Mouse (Mus musculus) gastrocnemius, postnatal 36 days (tissue): ENCODE measurements at regions not wholly inside any gene's neighbourhood (a gene's known extent, or its start where the extent isn't known, plus 50 kb on each side); places are given as distances from the start of the nearest gene placed in this dataset.

ENCODE experiments used
- DNase-seq, 2 experiments: peaks; one replicate each; pipeline ENCODE4 v3.0.0; 2022
- intact Hi-C: fragments of 180-260 bp; cut with DNase I; formaldehyde crosslinking; loops from one replicate; pipeline ENCODE4 v1.15.1; 2025

DNA sequence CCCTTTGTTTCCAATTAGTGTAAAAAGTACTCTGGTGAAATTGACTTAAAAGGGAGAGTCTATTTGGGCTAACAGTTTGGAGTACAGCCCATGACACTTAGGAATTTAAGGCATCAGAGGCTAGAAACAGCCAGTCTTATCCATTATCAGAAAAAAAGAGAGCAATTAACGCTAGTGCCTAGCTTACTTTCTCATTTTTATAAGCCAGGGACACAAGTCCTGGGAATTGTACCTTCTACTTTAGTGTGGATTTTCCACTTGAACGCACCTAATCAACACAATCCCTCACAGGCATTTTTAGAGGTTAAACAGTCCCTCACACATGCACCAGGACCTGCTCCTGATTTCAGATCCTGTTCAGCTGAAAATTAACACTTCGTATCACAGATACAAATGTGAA, 65.9 kb upstream of the P3h2 start:
- DNase-seq = no peak
- intact Hi-C loops = no loop called here

GRCm38 (mm10) chr16:26169382-26169781, 63.8 kb upstream of the P3h2 start:
- intact Hi-C loops = no loop called here
- DNase-seq = no peak

GRCm38 (mm10) chr16:26168216-26168615, 62.6 kb upstream of the P3h2 start:
- intact Hi-C loops = no loop called here
- DNase-seq = no peak

GRCm38 (mm10) chr16:26164066-26164465, 58.5 kb upstream of the P3h2 start:
- no peak for DNase-seq
- intact Hi-C loops = no loop called here

DNA sequence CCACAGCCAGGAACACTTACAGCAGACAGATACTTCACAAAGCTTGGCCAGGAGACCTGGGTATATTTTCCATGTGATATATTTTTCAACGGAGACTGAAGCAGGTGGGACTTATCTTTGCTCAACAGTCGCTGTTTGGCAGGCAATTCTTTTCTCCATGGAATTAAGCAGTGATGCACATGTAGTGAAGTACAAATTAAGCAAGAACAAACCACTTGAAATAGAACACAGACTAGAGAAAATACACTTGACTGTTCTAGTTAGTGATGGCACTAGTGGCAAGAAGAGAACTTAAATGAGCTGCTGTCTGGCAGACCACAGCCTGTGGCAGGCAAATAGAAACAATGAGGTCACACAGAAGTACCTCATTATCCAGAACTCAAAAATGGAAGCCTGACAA, 57.8 kb upstream of the P3h2 start:
- intact Hi-C loops = no loop called here
- no peak for DNase-seq

DNA sequence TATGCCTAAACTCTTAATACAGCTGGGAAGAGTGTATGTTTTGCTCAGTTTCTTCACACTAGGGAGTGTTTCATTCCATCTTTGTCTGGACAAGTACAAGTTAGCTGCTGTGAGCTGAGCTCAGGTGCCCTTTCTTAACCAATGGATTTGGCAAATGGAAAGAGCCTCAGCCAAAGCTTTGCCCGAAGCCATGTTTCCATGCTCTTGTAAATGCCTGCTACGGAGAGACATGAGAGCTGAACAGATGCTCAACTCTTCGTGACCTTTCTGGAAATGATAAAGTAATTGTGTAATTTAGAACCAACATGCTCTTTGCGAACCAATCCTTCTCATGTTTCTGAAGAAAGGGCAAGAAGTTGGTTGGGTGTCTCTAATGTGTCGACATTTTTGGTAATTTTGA, 52.0 kb upstream of the P3h2 start:
- intact Hi-C loops = no loop called here
- no peak for DNase-seq
